Mouse (Mus musculus) C2C12 (cell line): Measurements from ENCODE around the gene Adgrb2. TPM values are rescaled to one million over a fixed set of nuclear protein-coding genes. Genes with fewer than 3 reads are reported as not detected.

Source experiments
- H3K27me3 ChIP-seq: one replicate; pipeline ENCODE4 v1.6.1; 2011; ENCODE audit not compliant: control insufficient read depth, insufficient read depth, insufficient read length
- H3K36me3 ChIP-seq: one replicate; pipeline ENCODE4 v1.6.1; 2011; ENCODE audit not compliant: control insufficient read depth, insufficient read depth
- H3K4me3 ChIP-seq: one replicate; pipeline ENCODE4 v1.5.1; 2011; ENCODE audit warnings: mild to moderate bottlenecking, control low read depth; ENCODE audit not compliant: poor library complexity, insufficient read depth, severe bottlenecking
- H3K79me2 ChIP-seq: one replicate; pipeline ENCODE4 v1.6.1; 2011; ENCODE audit not compliant: control insufficient read depth, insufficient read depth
- H3K79me3 ChIP-seq: one replicate; pipeline ENCODE4 v1.6.1; 2011; ENCODE audit warnings: low read depth, control low read depth
- H3ac ChIP-seq: one replicate; pipeline ENCODE3; 2011; ENCODE audit warnings: low read depth; ENCODE audit not compliant: control insufficient read depth, insufficient read length
- CEBPB ChIP-seq: IDR thresholded peaks from one replicate; pipeline ENCODE4 v1.6.1; 2011; ENCODE audit warnings: low read depth, mild to moderate bottlenecking, control low read depth, moderate library complexity
- CTCF ChIP-seq: IDR thresholded peaks from one replicate; pipeline ENCODE4 v1.5.1; 2011; ENCODE audit not compliant: control insufficient read depth, insufficient read depth, insufficient read length
- FOSL1 ChIP-seq: IDR thresholded peaks from one replicate; pipeline ENCODE4 v1.8.0; 2011; ENCODE audit warnings: mild to moderate bottlenecking, low read length; ENCODE audit not compliant: poor library complexity, insufficient read depth, severe bottlenecking
- MAX ChIP-seq: IDR thresholded peaks from one replicate; pipeline ENCODE4 v1.6.1; 2011; ENCODE audit warnings: mild to moderate bottlenecking, control low read depth
- MYOD1 ChIP-seq: IDR thresholded peaks from one replicate; pipeline ENCODE4 v1.6.1; 2011; ENCODE audit warnings: low read depth; ENCODE audit not compliant: control insufficient read depth, insufficient read length
- MYOG ChIP-seq: IDR thresholded peaks from one replicate; pipeline ENCODE4 v1.6.1; 2011; ENCODE audit not compliant: control insufficient read depth, insufficient read length; ENCODE audit errors: extremely low read depth
- USF1 ChIP-seq: IDR thresholded peaks from one replicate; pipeline ENCODE4 v1.6.1; 2011; ENCODE audit warnings: low read depth, mild to moderate bottlenecking, control low read depth, moderate library complexity
- polyA plus RNA-seq: library from polyadenylated mRNA; unstranded; fragments of >200 nt; fragmentation: generic; extraction: Trizol; gene quantifications from one replicate; pipeline ENCODE4 v1.2.1, GENCODE M21; 2012; ENCODE audit warnings: missing spikeins

Gene Adgrb2
- polyA plus RNA-seq, 1 experiment, result 0.06 TPM

DNA sequence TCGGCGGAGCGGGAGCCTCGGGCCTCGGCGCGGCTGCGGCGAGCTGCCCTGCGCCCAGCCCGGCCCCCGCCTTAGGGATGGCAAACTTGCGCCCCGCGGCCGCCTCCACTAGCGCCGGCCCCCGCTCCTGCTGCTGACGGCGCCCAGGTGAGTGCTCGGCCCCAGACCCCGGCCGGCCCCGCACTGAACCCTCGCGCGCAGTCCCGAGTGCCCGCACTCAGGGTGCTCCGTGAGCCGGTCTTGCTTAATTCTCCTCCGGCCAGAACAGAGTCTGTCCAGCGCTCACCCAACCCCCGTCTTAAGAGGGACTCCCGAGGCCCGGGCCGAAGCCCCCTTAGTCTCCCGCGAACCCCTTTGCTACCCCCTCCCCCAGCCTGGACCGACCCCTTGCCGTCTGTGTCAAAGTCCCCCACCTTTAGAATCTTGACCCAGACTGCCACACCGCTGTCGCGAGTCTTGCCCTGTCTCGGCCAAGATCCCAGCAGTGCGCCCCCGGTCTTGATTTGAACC, 546 bp downstream of the Adgrb2 start:
- no peak for TF ChIP-seq MYOG
- no peak for TF ChIP-seq USF1
- no peak for TF ChIP-seq CTCF
- TF ChIP-seq FOSL1, result no peak
- no peak for TF ChIP-seq MYOD1
- TF ChIP-seq CEBPB, result no peak
- no peak for TF ChIP-seq MAX
- no peaks in the 10 kb centered on the region for H3K36me3 ChIP-seq
- H3K27me3 ChIP-seq, result peaks cover 60% of the 10 kb centered on the region
- H3K79me2 ChIP-seq, result no peaks in the 10 kb centered on the region
- no peak overlapping the region for H3K4me3 ChIP-seq
- H3K79me3 ChIP-seq, result no peaks in the 10 kb centered on the region
- H3ac ChIP-seq, result peak overlapping the region; percentile 43

DNA sequence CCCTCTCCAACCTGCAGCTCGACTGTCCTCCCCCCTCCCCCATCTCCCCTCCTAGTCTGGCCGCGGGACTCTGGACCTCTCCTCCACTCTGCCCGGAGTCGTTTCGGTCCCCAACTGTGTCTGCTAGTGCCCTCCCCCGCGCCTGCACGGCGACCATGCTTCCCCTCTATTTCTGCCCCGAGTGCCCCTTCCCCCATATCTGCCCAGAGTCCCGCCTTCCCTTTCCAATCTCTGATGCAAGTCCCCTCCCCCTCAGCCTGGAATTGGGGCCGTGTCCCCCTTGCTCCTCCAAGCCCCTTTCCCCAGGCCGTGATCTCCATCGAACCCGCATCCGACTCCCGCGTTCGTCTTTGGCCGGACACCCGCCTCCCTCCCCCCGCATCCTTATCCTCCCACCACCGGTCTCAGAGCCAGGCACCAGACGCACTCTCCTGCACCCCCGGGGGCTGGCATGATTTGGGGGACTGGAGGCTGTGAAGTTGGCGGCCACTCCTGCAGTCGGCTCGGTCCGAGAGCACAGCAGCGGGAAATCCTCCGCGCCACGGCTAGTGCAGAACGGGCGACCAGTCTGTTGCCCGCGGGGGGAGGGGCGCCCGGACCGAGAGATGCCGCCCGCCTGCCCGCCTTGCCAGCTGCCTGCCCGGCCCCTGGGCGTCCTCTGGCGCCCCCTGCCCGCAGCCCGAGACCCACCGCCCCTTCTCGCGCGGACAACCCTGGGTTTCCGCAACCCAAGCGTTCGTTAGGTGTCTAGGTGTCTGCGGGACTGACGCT, 1.2 kb downstream of the Adgrb2 start:
- H3K36me3 ChIP-seq, result no peaks in the 10 kb centered on the region
- no peak overlapping the region for H3K4me3 ChIP-seq
- no peaks in the 10 kb centered on the region for H3K79me3 ChIP-seq
- H3ac ChIP-seq, result no peak overlapping the region
- no peaks in the 10 kb centered on the region for H3K79me2 ChIP-seq
- TF ChIP-seq MAX, result no peak
- no peak for TF ChIP-seq MYOD1
- TF ChIP-seq FOSL1, result no peak
- TF ChIP-seq CEBPB, result no peak
- peak; percentile 41 for TF ChIP-seq CTCF
- no peak for TF ChIP-seq USF1
- no peak for TF ChIP-seq MYOG
- H3K27me3 ChIP-seq, result peaks cover 62% of the 10 kb centered on the region

DNA sequence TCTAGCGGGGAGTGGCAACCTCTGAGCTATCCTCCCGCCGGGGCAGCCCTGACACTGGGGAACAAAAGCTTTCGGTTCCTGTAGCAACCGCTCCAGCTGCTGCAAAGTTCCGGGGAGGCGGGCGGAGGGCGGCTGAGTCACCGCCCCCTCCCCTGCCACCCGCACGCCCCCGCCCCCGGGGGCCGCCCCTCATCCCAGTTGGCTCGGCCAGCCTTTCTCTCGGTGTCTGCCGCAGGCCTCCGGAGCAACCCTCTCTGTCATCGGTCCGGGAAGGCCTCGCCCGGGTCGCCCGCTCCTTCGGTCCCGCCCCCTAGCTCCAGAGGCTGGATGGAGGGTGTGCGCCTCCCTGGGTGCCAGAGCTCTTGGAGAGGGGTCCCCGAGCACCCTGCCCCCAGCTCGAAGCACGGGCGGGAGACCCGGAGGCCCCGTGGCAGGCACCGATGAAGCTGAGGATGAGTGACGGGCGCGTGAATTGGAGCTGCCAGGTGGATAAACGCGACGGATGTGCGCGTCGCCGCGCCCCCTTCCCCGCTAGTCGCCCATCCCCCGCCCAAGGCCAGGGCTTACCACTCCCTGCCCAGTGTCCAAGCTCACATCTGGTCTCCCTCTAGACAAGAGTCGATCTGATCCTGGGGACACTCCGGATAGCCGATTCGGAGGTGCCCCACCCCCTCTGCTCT, 3.3 kb downstream of the Adgrb2 start:
- TF ChIP-seq MYOG, result no peak
- no peak for TF ChIP-seq CEBPB
- no peak for TF ChIP-seq FOSL1
- TF ChIP-seq MAX, result no peak
- no peak for TF ChIP-seq MYOD1
- Histone ChIP-seq H3K79me2 (no peaks in the 10 kb centered on the region), H3K79me3 (no peaks in the 10 kb centered on the region), H3K27me3 (peaks cover 54% of the 10 kb centered on the region), H3ac (no peak overlapping the region), H3K4me3 (no peak overlapping the region), H3K36me3 (no peaks in the 10 kb centered on the region)

DNA sequence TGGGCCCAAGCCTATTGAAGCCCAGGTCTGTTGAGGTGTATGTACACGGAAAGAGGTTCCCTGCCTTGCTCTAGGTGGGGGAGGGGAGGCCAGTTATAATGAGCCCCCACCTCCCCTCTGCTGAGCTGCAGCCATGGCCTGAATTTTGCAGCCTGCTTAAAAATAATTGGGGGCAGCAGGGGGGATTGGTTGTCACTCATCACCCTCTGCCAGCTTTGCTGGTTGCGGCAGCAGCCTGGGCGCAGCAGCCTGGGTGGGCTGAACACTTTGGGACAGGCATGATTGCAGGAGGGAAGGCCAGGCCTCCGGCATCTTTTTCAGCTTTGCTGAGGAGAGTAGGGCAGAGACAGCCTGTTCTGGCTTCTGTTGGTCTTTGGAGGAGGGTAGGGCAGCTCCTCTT, 5.3 kb downstream of the Adgrb2 start:
- TF ChIP-seq MAX (no peak), MYOG (no peak), USF1 (no peak), FOSL1 (no peak), CEBPB (no peak), MYOD1 (no peak), CTCF (no peak)
- H3K79me2 ChIP-seq, result no peaks in the 10 kb centered on the region
- H3K4me3 ChIP-seq, result no peak overlapping the region
- H3K27me3 ChIP-seq, result peaks cover 37% of the 10 kb centered on the region
- no peaks in the 10 kb centered on the region for H3K36me3 ChIP-seq
- H3ac ChIP-seq, result no peak overlapping the region
- no peaks in the 10 kb centered on the region for H3K79me3 ChIP-seq

DNA sequence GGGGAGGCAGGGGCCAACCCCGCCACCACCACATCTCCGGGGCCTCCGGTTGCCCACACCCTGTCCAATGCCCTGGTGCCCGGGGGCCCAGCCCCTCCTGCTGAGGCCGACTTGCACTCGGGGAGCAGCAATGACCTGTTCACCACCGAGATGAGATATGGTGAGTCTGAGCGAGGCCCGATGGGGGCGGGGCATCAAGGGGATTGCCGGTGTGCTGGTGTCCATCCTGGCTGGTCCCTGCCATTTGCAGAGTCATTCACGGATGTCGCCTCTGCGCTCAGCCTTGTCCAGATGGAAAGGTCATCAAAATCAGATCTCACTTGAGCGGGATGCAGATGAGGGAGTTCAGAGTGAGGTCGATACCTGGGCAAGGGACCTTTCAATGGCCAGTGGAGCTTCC, 8.1 kb downstream of the Adgrb2 start:
- Histone ChIP-seq H3K79me3 (no peaks in the 10 kb centered on the region), H3K27me3 (peaks cover 34% of the 10 kb centered on the region), H3K36me3 (no peaks in the 10 kb centered on the region), H3ac (no peak overlapping the region), H3K4me3 (no peak overlapping the region), H3K79me2 (no peaks in the 10 kb centered on the region)
- TF ChIP-seq USF1, result no peak
- no peak for TF ChIP-seq CEBPB
- no peak for TF ChIP-seq MYOD1
- no peak for TF ChIP-seq CTCF
- no peak for TF ChIP-seq MAX
- TF ChIP-seq FOSL1, result no peak
- no peak for TF ChIP-seq MYOG

DNA sequence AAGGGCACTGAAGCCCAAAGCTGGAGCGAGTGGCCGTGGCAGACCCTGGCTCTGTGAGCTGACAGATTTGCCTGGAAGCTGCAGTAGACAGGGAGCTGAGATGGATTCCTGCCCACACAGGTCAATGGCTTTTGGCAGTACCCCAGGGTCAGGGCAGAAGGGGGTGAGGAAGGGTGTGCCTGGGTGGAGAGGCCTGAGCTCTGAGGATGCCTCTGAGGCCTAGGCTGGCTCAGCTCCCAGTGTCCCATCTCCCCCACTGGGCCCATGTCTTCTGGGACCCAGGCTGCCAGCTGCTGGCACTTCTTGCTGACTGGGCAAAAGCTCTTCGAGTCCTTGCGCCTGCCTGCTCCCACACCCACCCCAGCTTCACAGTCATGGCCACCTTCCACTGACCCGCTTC, 8.5 kb downstream of the Adgrb2 start:
- peaks cover 39% of the 10 kb centered on the region for H3K27me3 ChIP-seq
- no peaks in the 10 kb centered on the region for H3K79me2 ChIP-seq
- no peaks in the 10 kb centered on the region for H3K79me3 ChIP-seq
- no peak overlapping the region for H3ac ChIP-seq
- TF ChIP-seq MYOG (no peak), MAX (no peak), CEBPB (no peak), MYOD1 (no peak), FOSL1 (no peak), USF1 (no peak), CTCF (no peak)
- H3K36me3 ChIP-seq, result no peaks in the 10 kb centered on the region
- H3K4me3 ChIP-seq, result no peak overlapping the region
